In the genomic region with DNA sequence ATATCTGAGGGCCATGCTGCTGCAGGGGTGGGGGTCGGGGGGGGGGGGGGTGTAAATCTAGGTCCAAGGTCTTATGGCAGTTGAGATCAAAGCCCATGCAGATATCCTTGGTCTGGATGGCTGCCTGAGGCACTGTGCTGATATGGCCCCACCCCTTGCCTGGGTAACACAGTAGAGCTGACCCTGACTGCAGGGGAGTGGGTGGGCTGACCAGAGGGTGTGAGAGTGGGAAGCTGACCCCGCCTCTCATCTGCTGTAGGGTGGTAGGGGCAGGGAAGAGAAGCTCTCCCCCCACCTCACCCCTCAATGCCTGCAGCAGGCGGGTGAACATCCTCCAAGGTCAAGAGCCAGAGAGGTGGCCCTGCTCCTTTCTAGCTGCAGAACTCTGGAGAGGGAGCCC, we compare ENCODE assay signal across 15 mouse cellular contexts.
A peak's percentile ranks its signal among the peaks of the same experiment; 100 is the strongest.
DNase-seq lines count a peak whose midpoint lies in the region; ATAC-seq and TF ChIP-seq lines count a peak whose summit lies in the region.
"Had no signal": no experiment of that assay in that cellular context is flagged by ENCODE, and none has a peak within 500 bp of the region (broad histone marks: within the 10 kb centered on the region; RNA-seq: fewer than 3 reads in every experiment).

No protein-coding gene starts in this region.

- no peaks in the 10 kb centered on the region for H3K27me3 ChIP-seq in kidney, embryonic 14.5 days (ENCODE audit: control insufficient read depth, insufficient read depth, low read length)
- no peaks in the 10 kb centered on the region for H3K27me3 ChIP-seq in E14TG2a.4 (ENCODE audit: insufficient read depth, low read length)
- H3K27me3 ChIP-seq: CH12.LX had no signal

- DNase-seq in kidney, adult 18-20 months: no peak
- DNase-seq in ES-CJ7 (ENCODE audit: low read depth, low spot score): peak; percentile 27
- DNase-seq in cerebellum, adult 18-20 months: no peak
- DNase-seq in retina, postnatal 1 day: no peak
- DNase-seq: adrenal gland, adult 2 months; cerebellum, adult 8-10 months; heart, adult 2 months; heart, postnatal 36 days; kidney, postnatal 14 days; lung, adult 2 months had no signal

- 0 out of 2 replicates have a peak, but pooled peaks cover 7% of the 10 kb centered on the region for H3K4me1 ChIP-seq in kidney, embryonic 14.5 days (ENCODE audit: control insufficient read depth, insufficient read depth, low read length)
- H3K4me1 ChIP-seq in E14TG2a.4 (replicated peaks; ENCODE audit: low read depth, low read length): peaks cover 52% of the 10 kb centered on the region

- ATAC-seq in kidney, embryonic 14.5 days (ENCODE audit: low FRiP score, low TSS enrichment): 0 out of 2 replicates have a peak, but pooled peaks have one; percentile 36
- ATAC-seq in megakaryocyte progenitor cell, adult 5-6 weeks (replicated peaks; ENCODE audit: poor library complexity): peak; percentile 6; the same call in 1 of the 2 replicates

- no peak overlapping the region for H3K9ac ChIP-seq in kidney, embryonic 14.5 days (ENCODE audit: low read depth, low read length)

- H3K4me2 ChIP-seq in kidney, embryonic 14.5 days (replicated peaks; ENCODE audit: low read depth, low read length): no peak overlapping the region

- no peak for TF ChIP-seq CTCF in E14TG2a.4 (conservative IDR thresholded peaks at IDR 0.05; ENCODE audit: low read length)

- H3K4me3 ChIP-seq in kidney, embryonic 14.5 days (ENCODE audit: low read length): no peak overlapping the region
- peak overlapping the region; percentile 50 for H3K4me3 ChIP-seq in E14TG2a.4 (replicated peaks; ENCODE audit: low read length)
- H3K4me3 ChIP-seq: heart, adult 2 months had no signal

- WGBS in kidney, embryonic 14.5 days: 71% methylated on average over 3 of the region's 3 CpGs

- no peaks in the 10 kb centered on the region for H3K36me3 ChIP-seq in kidney, embryonic 14.5 days (ENCODE audit: control insufficient read depth, insufficient read depth, low read length)
- H3K36me3 ChIP-seq in E14TG2a.4 (ENCODE audit: insufficient read depth, low read length): no peaks in the 10 kb centered on the region

- H3K27ac ChIP-seq in kidney, embryonic 14.5 days (ENCODE audit: low read depth, low read length): no peak overlapping the region
- H3K27ac ChIP-seq: heart, adult 2 months; macrophage had no signal

- no peaks in the 10 kb centered on the region for H3K9me3 ChIP-seq in kidney, embryonic 14.5 days (ENCODE audit: control insufficient read depth, low read length)
- H3K9me3 ChIP-seq in E14TG2a.4 (ENCODE audit: low read length): no peaks in the 10 kb centered on the region
